Mouse (Mus musculus) thymus, adult 2 months (tissue): Measurements from ENCODE around the gene Ppp2r3d.

ENCODE experiments used
- CTCF ChIP-seq: fragments of 200-500 bp; IDR thresholded peaks from 2 replicates; pipeline ENCODE4 v1.5.1; 2012; ENCODE audit warnings: mild to moderate bottlenecking, control low read depth, low read length, moderate library complexity, borderline replicate concordance; ENCODE audit not compliant: control insufficient read depth, poor library complexity, insufficient read depth; ENCODE audit errors: extremely low read depth
- POLR2A ChIP-seq: fragments of 200-500 bp; IDR thresholded peaks from 2 replicates; pipeline ENCODE4 v1.6.1; 2012; ENCODE audit warnings: mild to moderate bottlenecking, low read length, control low read depth, moderate library complexity; ENCODE audit not compliant: control insufficient read depth, poor library complexity, insufficient read depth; ENCODE audit errors: extremely low read depth

DNA sequence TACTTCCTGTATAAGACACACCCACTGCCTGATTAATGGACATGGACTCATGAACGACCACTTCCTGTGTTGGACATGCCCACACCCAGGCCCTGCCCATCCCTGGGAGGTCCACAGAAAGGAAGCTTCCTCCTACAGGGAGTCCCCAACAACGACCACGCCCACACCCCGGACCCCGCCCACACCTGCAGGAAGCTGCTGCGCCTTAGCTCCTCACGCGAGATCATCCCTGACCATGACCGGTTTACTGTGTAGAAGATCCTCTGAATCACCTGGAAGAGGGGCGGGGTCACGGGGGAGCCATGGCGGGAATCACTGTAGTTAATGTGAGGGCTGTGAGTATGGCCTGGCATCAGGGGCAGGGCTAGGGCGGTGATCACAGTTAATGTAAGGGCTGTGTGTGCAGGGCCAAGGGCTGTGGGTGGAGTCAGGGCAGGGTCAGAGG lies 37.3 kb downstream of the Ppp2r3d start:
- TF ChIP-seq CTCF (no peak), POLR2A (no peak)
